Mouse (Mus musculus) bone marrow, adult 2 months (tissue): ENCODE results near the gene Msmo1. TPM values are rescaled to one million over a fixed set of nuclear protein-coding genes. Genes with fewer than 3 reads are reported as not detected.
A peak's percentile ranks its signal among the peaks of the same experiment; 100 is the strongest.

Source experiments
- H3K27ac ChIP-seq: fragments of 200-500 bp; 2 replicates; pipeline ENCODE4 v1.5.1; 2012; ENCODE audit warnings: low read depth, mild to moderate bottlenecking, control low read depth, inconsistent platforms, low read length; ENCODE audit not compliant: control insufficient read depth, poor library complexity, insufficient read depth
- H3K4me1 ChIP-seq: fragments of 200-500 bp; 2 replicates; pipeline ENCODE4 v1.6.1; 2011; ENCODE audit warnings: low read length; ENCODE audit not compliant: control insufficient read depth, insufficient read depth
- H3K4me3 ChIP-seq: fragments of 200-500 bp; replicated peaks from 2 replicates; pipeline ENCODE3; 2011; ENCODE audit warnings: mild to moderate bottlenecking, low read depth, low read length, control low read depth; ENCODE audit not compliant: control insufficient read depth
- CTCF ChIP-seq: fragments of 200-500 bp; IDR thresholded peaks from 2 replicates; pipeline ENCODE4 v1.5.1; 2011; ENCODE audit warnings: low read length, control low read depth; ENCODE audit not compliant: control insufficient read depth, insufficient read depth
- POLR2A ChIP-seq: fragments of 200-500 bp; IDR thresholded peaks from 2 replicates; pipeline ENCODE4 v1.6.1; 2011; ENCODE audit warnings: low read depth, mild to moderate bottlenecking, control low read depth, low read length, borderline replicate concordance; ENCODE audit not compliant: control insufficient read depth
- WGBS: fragments of 180-500 bp; shearing (Covaris S2); methylation state at CpG from one replicate; pipeline ENCODE4 v1.1.7; 2018; 5-methylcytosine and 5-hydroxymethylcytosine counted together
- polyA plus RNA-seq: library from polyadenylated mRNA; stranded (reverse); fragments of >200 nt; gene quantifications from 2 replicates; pipeline ENCODE4 v1.2.4, GENCODE M21; 2011; ENCODE audit warnings: low replicate concordance; ENCODE audit not compliant: missing spikeins, insufficient read depth, insufficient read length

Msmo1 gene
- polyA plus RNA-seq, 1 experiment = 25.6 TPM

GRCm38 (mm10) chr8:64735161-64735560, 1.6 kb upstream of the Msmo1 start:
- no peak overlapping the region for H3K4me3 ChIP-seq
- no peak overlapping the region for H3K27ac ChIP-seq

GRCm38 (mm10) chr8:64732596-64732995, 996 bp downstream of the Msmo1 start:
- TF ChIP-seq CTCF = no peak
- no peak for TF ChIP-seq POLR2A
- no peak overlapping the region for H3K27ac ChIP-seq
- peaks cover 3% of the 10 kb centered on the region; the same call in 1 of the 2 replicates for H3K4me1 ChIP-seq
- peak overlapping the region; percentile 92 for H3K4me3 ChIP-seq
- 17% methylated on average over 9 of the region's 9 CpGs for WGBS

More at GRCm38 (mm10) chr8:64735161-64735560, 1.6 kb upstream of the Msmo1 start:
- no peak for TF ChIP-seq CTCF
- no peak for TF ChIP-seq POLR2A
- WGBS = 55% methylated on average over 8 of the region's 8 CpGs
- H3K4me1 ChIP-seq = peaks cover 3% of the 10 kb centered on the region; the same call in 1 of the 2 replicates

GRCm38 (mm10) chr8:64728156-64728555, 5.4 kb downstream of the Msmo1 start:
- H3K27ac ChIP-seq = no peak overlapping the region
- no peak overlapping the region for H3K4me3 ChIP-seq
- no peak for TF ChIP-seq CTCF
- TF ChIP-seq POLR2A = no peak
- WGBS = 89% methylated on average over 7 of the region's 7 CpGs
- peaks cover 3% of the 10 kb centered on the region; the same call in 1 of the 2 replicates for H3K4me1 ChIP-seq

- H3K4me3 ChIP-seq = no peak overlapping the region
- WGBS = 32% methylated on average over 4 of the region's 4 CpGs
- H3K4me1 ChIP-seq = no peaks in the 10 kb centered on the region
- no peak overlapping the region for H3K27ac ChIP-seq
- no peak for TF ChIP-seq CTCF
- no peak for TF ChIP-seq POLR2A
These were observed 7.3 kb downstream of the Msmo1 start for GRCm38 (mm10) chr8:64726190-64726695.

- Histone ChIP-seq H3K4me3 (no peak overlapping the region), H3K27ac (no peak overlapping the region), H3K4me1 (no peaks in the 10 kb centered on the region)
- WGBS = 86% methylated on average over 2 of the region's 2 CpGs
- TF ChIP-seq CTCF = no peak
- TF ChIP-seq POLR2A = no peak
These were observed 10.4 kb downstream of the Msmo1 start for GRCm38 (mm10) chr8:64723206-64723605.

- Histone ChIP-seq H3K4me3 (no peak overlapping the region), H3K27ac (no peak overlapping the region), H3K4me1 (no peaks in the 10 kb centered on the region)
- TF ChIP-seq POLR2A = no peak
- 0 out of 2 replicates have a peak, but pooled peaks have one; percentile 7 for TF ChIP-seq CTCF
- WGBS = 90% methylated on average over 7 of the region's 7 CpGs
These were observed 15.7 kb downstream of the Msmo1 start for GRCm38 (mm10) chr8:64717868-64718267.

GRCm38 (mm10) chr8:64712499-64712898, 21.1 kb downstream of the Msmo1 start:
- Histone ChIP-seq H3K27ac (no peak overlapping the region), H3K4me1 (no peaks in the 10 kb centered on the region), H3K4me3 (no peak overlapping the region)
- 71% methylated on average over 7 of the region's 7 CpGs for WGBS
- TF ChIP-seq CTCF = no peak
- TF ChIP-seq POLR2A = no peak

- 5% methylated on average over 1 of the region's 1 CpGs for WGBS
- Histone ChIP-seq H3K4me3 (no peak overlapping the region), H3K4me1 (no peaks in the 10 kb centered on the region), H3K27ac (no peak overlapping the region)
- no peak for TF ChIP-seq CTCF
- no peak for TF ChIP-seq POLR2A
These were observed 22.0 kb downstream of the Msmo1 start for GRCm38 (mm10) chr8:64711544-64711943.

- Histone ChIP-seq H3K4me3 (no peak overlapping the region), H3K27ac (no peak overlapping the region), H3K4me1 (no peaks in the 10 kb centered on the region)
- TF ChIP-seq CTCF (no peak), POLR2A (no peak)
These were observed 26.1 kb downstream of the Msmo1 start for GRCm38 (mm10) chr8:64707481-64707880.
